Mouse (Mus musculus) limb, embryonic 11.5 days (tissue): ENCODE data around the gene Tfe3. TPM values are rescaled to one million over a fixed set of nuclear protein-coding genes. Genes with fewer than 3 reads are reported as not detected.
A peak's percentile ranks its signal among the peaks of the same experiment; 100 is the strongest.

Source experiments
- ATAC-seq: fragments of 200-750 bp; cut with Nextera tagmentation; 2 replicates; pipeline ENCODE4 v1.8.0; 2017; ENCODE audit warnings: low read depth; ENCODE audit not compliant: insufficient number of reproducible peaks, low FRiP score, low TSS enrichment
- DNase-seq: peaks from one replicate; pipeline ENCODE4 v3.0.0-alpha.2; 2015; ENCODE audit warnings: low spot score
- H3K27ac ChIP-seq: fragments of 300-500 bp; sonication (generic); replicated peaks from 2 replicates; pipeline ENCODE4 v1.5.1; 2014; ENCODE audit warnings: low read depth, mild to moderate bottlenecking, low read length
- H3K27me3 ChIP-seq: fragments of 300-500 bp; sonication (generic); 2 replicates; pipeline ENCODE4 v1.6.1; 2014; ENCODE audit warnings: mild to moderate bottlenecking, low read length, mixed read lengths; ENCODE audit not compliant: control insufficient read depth, insufficient read depth
- H3K36me3 ChIP-seq: fragments of 300-500 bp; sonication (generic); 2 replicates; pipeline ENCODE4 v1.6.1; 2014; ENCODE audit warnings: mild to moderate bottlenecking, low read length, moderate library complexity, mixed read lengths; ENCODE audit not compliant: control insufficient read depth, insufficient read depth
- H3K4me1 ChIP-seq: fragments of 300-500 bp; sonication (generic); 2 replicates; pipeline ENCODE4 v1.6.1; 2014; ENCODE audit warnings: low read length, mixed read lengths; ENCODE audit not compliant: control insufficient read depth, insufficient read depth
- H3K4me2 ChIP-seq: fragments of 300-500 bp; sonication (generic); 2 replicates; pipeline ENCODE4 v1.6.1; 2014; ENCODE audit warnings: low read depth, mild to moderate bottlenecking, moderate library complexity; ENCODE audit not compliant: severe bottlenecking
- H3K4me3 ChIP-seq: fragments of 300-500 bp; sonication (generic); 2 replicates; pipeline ENCODE4 v1.5.1; 2014; ENCODE audit warnings: low read depth, low read length
- H3K9ac ChIP-seq: fragments of 300-500 bp; sonication (generic); 2 replicates; pipeline ENCODE4 v1.6.1; 2014; ENCODE audit warnings: mild to moderate bottlenecking, low read length
- H3K9me3 ChIP-seq: fragments of 300-500 bp; sonication (generic); 2 replicates; pipeline ENCODE4 v1.6.1; 2016; ENCODE audit warnings: low read length; ENCODE audit not compliant: control insufficient read depth
- WGBS: fragments of 180-500 bp; shearing (Covaris S2); extraction: QIAGEN DNeasy Blood & Tissue Kit; methylation state at CpG from one replicate; pipeline ENCODE4 v1.1.7; 2014; 5-methylcytosine and 5-hydroxymethylcytosine counted together
- polyA plus RNA-seq: library from polyadenylated mRNA; unstranded; fragments of >200 nt; fragmentation: Nextera tagmentation; extraction: Ambion mirVana; gene quantifications from 2 replicates; pipeline ENCODE4 v1.2.1, GENCODE M21; 2014

Tfe3 gene
- polyA plus RNA-seq, 1 experiment from 2014 or later: 20.6 TPM

GRCm38 (mm10) chrX:7725841-7726240 lies 36.5 kb upstream of the Tfe3 start:
- no peaks in the 10 kb centered on the region for H3K36me3 ChIP-seq
- no peak overlapping the region for H3K27ac ChIP-seq
- H3K27me3 ChIP-seq: no peaks in the 10 kb centered on the region
- 86% methylated on average over 12 of the region's 12 CpGs for WGBS
- H3K4me3 ChIP-seq: no peak overlapping the region
- H3K9me3 ChIP-seq: no peaks in the 10 kb centered on the region
- DNase-seq: no peak
- ATAC-seq: no peak
- H3K4me2 ChIP-seq: no peak overlapping the region
- H3K4me1 ChIP-seq: no peaks in the 10 kb centered on the region
- no peak overlapping the region for H3K9ac ChIP-seq

DNA sequence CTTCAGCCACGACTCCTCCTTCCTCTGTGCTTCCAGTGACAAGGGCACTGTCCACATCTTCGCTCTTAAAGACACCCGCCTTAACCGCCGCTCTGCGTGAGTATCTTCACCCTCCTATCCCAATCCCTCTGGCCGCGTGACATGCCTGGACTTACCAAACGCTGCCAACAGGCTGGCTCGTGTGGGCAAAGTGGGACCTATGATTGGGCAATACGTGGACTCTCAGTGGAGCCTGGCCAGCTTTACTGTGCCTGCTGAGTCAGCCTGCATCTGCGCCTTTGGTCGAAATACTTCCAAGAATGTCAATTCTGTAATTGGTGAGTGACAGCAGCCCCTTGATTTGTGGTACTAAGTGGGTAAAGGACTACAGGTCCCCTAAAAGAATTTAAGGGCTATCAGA lies 35.2 kb upstream of the Tfe3 start:
- WGBS: 93% methylated on average over 13 of the region's 13 CpGs
- Histone ChIP-seq H3K4me3 (no peak overlapping the region), H3K9me3 (no peaks in the 10 kb centered on the region), H3K27me3 (no peaks in the 10 kb centered on the region), H3K4me2 (no peak overlapping the region), H3K36me3 (no peaks in the 10 kb centered on the region), H3K27ac (no peak overlapping the region), H3K9ac (no peak overlapping the region), H3K4me1 (no peaks in the 10 kb centered on the region)
- DNase-seq (no peak), ATAC-seq (no peak)

DNA sequence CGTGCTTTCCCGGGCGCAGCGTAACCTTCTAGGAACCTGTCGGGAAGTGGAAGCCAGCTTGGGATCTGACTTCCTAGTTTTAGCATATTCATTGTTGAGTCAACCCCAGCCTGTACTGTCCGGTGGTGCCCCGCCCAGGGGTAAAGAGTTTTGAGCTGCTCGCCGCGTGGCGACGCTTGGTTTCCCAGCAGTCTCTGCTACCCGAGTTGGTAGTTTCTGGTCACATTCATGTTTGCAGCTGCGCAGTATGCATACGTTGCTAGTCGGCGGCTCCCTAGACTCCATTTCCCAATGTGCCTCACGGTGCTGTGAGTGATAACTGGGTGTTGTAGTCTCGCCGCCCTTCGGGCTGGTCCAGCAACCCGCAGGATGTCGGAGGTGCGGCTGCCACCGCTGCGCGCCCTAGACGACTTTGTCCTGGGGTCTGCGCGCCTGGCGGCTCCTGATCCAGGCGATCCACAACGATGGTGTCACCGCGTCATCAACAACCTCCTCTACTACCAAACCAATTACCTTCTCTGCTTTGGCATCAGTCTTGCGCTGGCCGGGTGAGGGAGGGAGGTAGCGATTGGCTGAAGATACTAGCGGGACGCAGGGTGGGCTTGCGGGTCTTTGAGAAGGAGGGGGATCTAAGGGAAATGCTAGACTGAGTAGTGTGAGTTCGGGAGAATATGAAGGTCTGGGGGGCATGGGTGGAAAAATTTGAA lies 34.0 kb upstream of the Tfe3 start, which contains the start of gene Praf2:
Praf2 (plus strand) TSS at position 225 of the 707 bp plus-strand sequence.
- ATAC-seq (peak; percentile 90), DNase-seq (peak; percentile 78)
- Histone ChIP-seq H3K36me3 (no peaks in the 10 kb centered on the region), H3K4me3 (peak within 1 kb of the TSS; percentile 36), H3K9me3 (no peaks in the 10 kb centered on the region), H3K9ac (peak within 1 kb of the TSS; percentile 51; the same call in 1 of the 2 replicates), H3K4me1 (no peaks in the 10 kb centered on the region), H3K4me2 (peak within 1 kb of the TSS; percentile 53), H3K27me3 (no peaks in the 10 kb centered on the region), H3K27ac (no peak within 1 kb of the TSS)
- WGBS: 14% methylated on average over 42 of the region's 42 CpGs

DNA sequence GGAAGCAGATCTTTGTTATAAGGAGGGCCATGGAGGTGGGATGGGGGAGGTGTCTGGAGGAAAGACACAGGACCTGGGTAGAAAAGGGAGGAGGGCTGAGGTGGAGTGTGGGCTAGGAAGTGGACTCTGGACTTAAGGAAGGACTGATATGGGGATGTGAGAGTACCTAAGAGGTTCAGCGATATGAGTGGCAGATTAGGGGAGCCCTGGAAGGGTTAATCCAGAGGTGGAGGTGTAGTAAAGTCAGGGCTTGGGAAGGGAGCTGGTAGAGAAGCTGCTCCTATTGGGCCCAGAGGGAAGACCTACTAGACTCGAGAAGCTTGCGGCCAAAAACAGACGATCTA lies 33.5 kb upstream of the Tfe3 start:
- Histone ChIP-seq H3K4me3 (peak overlapping the region; percentile 36), H3K36me3 (no peaks in the 10 kb centered on the region; the same call in 1 of the 2 replicates), H3K4me2 (peak overlapping the region; percentile 53), H3K27me3 (no peaks in the 10 kb centered on the region), H3K4me1 (no peaks in the 10 kb centered on the region), H3K9ac (peak overlapping the region; percentile 51; the same call in 1 of the 2 replicates), H3K9me3 (no peaks in the 10 kb centered on the region), H3K27ac (no peak overlapping the region)
- DNase-seq: no peak
- ATAC-seq: peak; percentile 4; the same call in 1 of the 2 replicates
- 24% methylated on average over 4 of the region's 4 CpGs for WGBS

GRCm38 (mm10) chrX:7733571-7734156 lies 28.7 kb upstream of the Tfe3 start:
- 26% methylated on average over 20 of the region's 26 CpGs for WGBS
- DNase-seq (peak; percentile 78), ATAC-seq (no peak)
- no peak overlapping the region for H3K4me3 ChIP-seq
- H3K4me2 ChIP-seq: 0 out of 2 replicates have a peak overlapping the region, but pooled peaks have one; percentile 2
- no peak overlapping the region for H3K9ac ChIP-seq
- H3K9me3 ChIP-seq: no peaks in the 10 kb centered on the region
- no peaks in the 10 kb centered on the region for H3K4me1 ChIP-seq
- no peak overlapping the region for H3K27ac ChIP-seq
- H3K27me3 ChIP-seq: no peaks in the 10 kb centered on the region
- H3K36me3 ChIP-seq: no peaks in the 10 kb centered on the region; the same call in 1 of the 2 replicates

DNA sequence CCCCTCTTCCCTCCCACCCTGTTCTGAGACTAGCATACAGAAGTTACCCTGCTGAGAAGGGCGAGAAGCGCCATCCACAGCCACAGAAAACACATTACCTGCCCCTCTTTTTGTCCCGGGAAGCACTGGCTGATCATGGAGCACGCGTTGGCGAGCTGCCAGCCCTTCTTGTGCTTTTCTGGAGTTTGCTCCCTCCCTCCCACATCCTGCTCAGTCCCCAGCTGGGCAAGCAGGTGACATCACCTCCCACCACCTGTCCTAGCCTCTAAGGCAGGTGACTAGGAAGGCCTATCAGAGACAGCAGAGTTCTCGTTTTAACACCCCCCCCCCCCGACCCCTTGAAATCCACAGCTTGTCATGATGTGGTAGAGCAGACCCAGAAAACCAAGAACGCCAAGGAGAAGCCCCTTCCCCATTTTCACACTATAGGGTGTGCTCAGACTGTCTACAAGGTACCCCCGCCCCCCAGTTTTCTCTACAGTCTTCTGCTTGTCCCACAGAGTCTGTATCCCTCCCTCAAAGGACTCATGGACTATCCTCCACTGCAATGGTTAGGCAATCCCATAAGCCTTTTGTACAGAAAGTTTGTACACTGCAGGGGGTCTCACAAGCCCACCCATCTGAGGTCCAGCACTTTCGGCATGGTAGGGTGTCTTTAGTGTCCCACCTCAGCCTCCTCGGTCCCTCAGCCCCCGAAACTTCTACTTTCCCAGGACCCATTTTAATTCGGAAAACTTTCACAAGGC lies 22.9 kb upstream of the Tfe3 start:
- Histone ChIP-seq H3K9ac (no peak overlapping the region), H3K36me3 (no peaks in the 10 kb centered on the region), H3K27me3 (no peaks in the 10 kb centered on the region), H3K4me3 (no peak overlapping the region), H3K9me3 (no peaks in the 10 kb centered on the region), H3K27ac (no peak overlapping the region), H3K4me2 (no peak overlapping the region), H3K4me1 (no peaks in the 10 kb centered on the region)
- no peak for ATAC-seq
- DNase-seq: no peak
- 74% methylated on average over 14 of the region's 14 CpGs for WGBS

- no peak overlapping the region for H3K27ac ChIP-seq
Measured at GRCm38 (mm10) chrX:7740082-7740819, 22.1 kb upstream of the Tfe3 start.

DNA sequence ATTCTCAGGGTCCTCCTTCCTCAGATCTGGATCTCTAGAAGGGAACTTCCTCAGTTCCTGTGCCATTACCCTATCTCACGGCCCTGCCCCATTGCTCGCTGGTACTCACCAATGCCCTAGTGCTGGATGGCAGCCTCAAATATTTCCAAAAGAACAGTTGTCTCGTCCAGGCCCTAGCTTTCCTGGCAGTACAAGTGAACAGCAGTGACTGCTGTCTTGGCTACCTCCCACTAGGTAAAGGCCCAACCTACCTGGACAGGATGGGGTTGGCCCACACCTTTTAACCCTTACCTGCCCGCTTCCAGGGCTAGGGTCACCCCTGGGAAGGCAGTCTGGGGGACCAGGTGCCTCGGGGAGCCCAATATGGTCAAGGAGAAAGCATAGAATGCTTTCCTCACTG lies 21.3 kb upstream of the Tfe3 start:
- DNase-seq (no peak), ATAC-seq (no peak)
- no peaks in the 10 kb centered on the region for H3K27me3 ChIP-seq
- WGBS: 67% methylated on average over 5 of the region's 5 CpGs
- no peak overlapping the region for H3K9ac ChIP-seq
- no peak overlapping the region for H3K4me3 ChIP-seq
- H3K4me1 ChIP-seq: no peaks in the 10 kb centered on the region
- no peak overlapping the region for H3K4me2 ChIP-seq
- no peak overlapping the region for H3K27ac ChIP-seq
- no peaks in the 10 kb centered on the region for H3K36me3 ChIP-seq
- H3K9me3 ChIP-seq: no peaks in the 10 kb centered on the region

More at GRCm38 (mm10) chrX:7740082-7740819, 22.1 kb upstream of the Tfe3 start:
- DNase-seq (no peak), ATAC-seq (no peak)
- H3K9ac ChIP-seq: no peak overlapping the region
- no peak overlapping the region for H3K4me3 ChIP-seq
- no peaks in the 10 kb centered on the region for H3K9me3 ChIP-seq
- H3K27me3 ChIP-seq: no peaks in the 10 kb centered on the region
- WGBS: 54% methylated on average over 10 of the region's 10 CpGs
- H3K4me1 ChIP-seq: no peaks in the 10 kb centered on the region
- no peaks in the 10 kb centered on the region for H3K36me3 ChIP-seq
- no peak overlapping the region for H3K4me2 ChIP-seq
